Mouse (Mus musculus) heart, postnatal 10 days (tissue): ENCODE measurements around the gene A3galt2. TPM values are rescaled to one million over a fixed set of nuclear protein-coding genes. Genes with fewer than 3 reads are reported as not detected.

ENCODE experiments used
- total RNA-seq, 2 experiments: library from RNA; stranded (reverse); gene quantifications; 2 replicates each; pipeline ENCODE4 v1.2.3; 2021

The A3galt2 gene
- total RNA-seq, 2 experiments from 2014 or later: 0.12 to 0.29 TPM

Other genes with a start within 250 kb of the A3galt2 start
- gene Zscan20, start 145.3 kb upstream of the A3galt2 start, total RNA-seq: 1 to 10 TPM; 2.9 to 3.8 TPM
- gene Tlr12, start 136.7 kb upstream of the A3galt2 start, total RNA-seq: under 1 TPM; 0.10 to 0.22 TPM
- gene Phc2, start 100.7 kb upstream of the A3galt2 start, total RNA-seq: 10 to 100 TPM; 68.1 to 70.8 TPM
- 10 to 100 TPM; 26.9 to 28.1 TPM for gene Zfp362, start 50.7 kb downstream of the A3galt2 start, total RNA-seq
- 1 to 10 TPM; 2.3 to 2.5 TPM for gene Trim62, start 128.2 kb downstream of the A3galt2 start, total RNA-seq
- 1 to 10 TPM; 5.8 to 6.0 TPM for gene Azin2, start 207.1 kb downstream of the A3galt2 start, total RNA-seq
- gene Ak2, start 236.6 kb downstream of the A3galt2 start, total RNA-seq: 10 to 100 TPM; 91.3 to 93.4 TPM